Mouse (Mus musculus) stomach, postnatal 0 days (tissue): ENCODE measurements around the gene Trir.

Experiments
- CTCF ChIP-seq: IDR thresholded peaks from 2 replicates; pipeline ENCODE4 v1.5.1; 2016; ENCODE audit warnings: antibody characterized with exemption, low read depth, mild to moderate bottlenecking, moderate library complexity
- EP300 ChIP-seq: optimal IDR thresholded peaks from 2 replicates; pipeline ENCODE3; 2016; ENCODE audit warnings: antibody characterized with exemption

- no peak for TF ChIP-seq CTCF
- TF ChIP-seq EP300, result no peak
Measured at GRCm38 (mm10) chr8:84990836-84991235, 35.8 kb upstream of the Trir start.
